Mouse (Mus musculus): ENCODE data around the gene Mau2.

Mau2 gene

DNA sequence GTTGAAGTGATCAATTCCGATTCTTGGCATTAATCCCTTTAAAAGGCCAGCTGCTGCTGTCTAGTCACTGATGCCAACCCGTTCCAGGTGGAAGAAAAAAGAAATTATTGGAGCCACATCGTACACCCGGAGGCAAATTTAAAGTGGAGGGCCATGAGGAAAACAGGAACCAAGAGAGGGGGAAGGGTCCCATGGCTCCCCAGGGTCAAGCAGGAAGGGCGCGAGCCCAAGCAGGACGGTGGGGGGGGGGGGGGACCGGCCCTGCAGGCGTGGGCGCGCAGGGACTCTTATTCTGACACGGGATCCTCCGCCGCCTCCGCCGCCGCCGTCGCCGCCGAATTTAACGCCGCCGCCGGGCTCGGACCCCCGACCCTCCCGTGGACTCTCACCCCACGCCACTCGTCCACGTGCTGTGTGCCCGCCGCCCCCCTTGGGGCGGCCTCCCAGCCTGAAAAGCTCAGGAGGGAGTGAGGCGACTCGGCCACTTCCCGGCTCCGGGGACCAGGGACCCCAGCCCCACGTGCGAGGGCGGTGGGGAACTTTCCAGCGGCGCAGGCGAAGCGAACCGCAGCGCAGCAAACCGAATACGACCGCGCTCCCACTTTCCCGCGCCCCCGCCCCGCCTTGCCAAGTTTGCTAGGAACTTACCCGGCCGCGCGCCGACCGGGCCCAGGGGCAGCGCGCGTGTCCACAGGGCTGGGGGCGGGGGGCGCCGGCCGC, 68.9 kb downstream of the Mau2 start:
- DNase-seq (ENCODE audit: low read depth, low spot score), result peak; percentile 56

DNA sequence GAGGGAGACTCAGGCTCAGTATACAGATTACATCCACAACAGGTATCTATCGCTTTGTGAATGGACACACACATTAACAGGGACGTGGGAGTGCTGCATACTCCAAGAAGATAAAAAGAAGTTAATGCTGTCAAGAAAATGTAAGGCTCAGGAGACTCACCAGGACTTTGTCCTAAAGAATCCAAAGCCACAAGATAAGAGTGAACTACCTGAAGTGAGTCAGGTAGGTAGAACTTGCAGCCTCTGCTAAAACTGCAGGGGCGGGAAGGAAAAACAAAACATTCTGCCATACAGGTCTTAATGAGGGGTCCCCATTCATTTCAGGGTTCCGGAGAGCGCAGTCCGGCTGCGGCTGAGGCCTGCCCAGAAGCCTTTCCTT, 69.5 kb downstream of the Mau2 start:
- DNase-seq (ENCODE audit: low read depth, low spot score), result no peak

GRCm38 (mm10) chr8:69970880-69971279, 71.7 kb downstream of the Mau2 start:
- DNase-seq (ENCODE audit: low read depth, low spot score), result no peak

DNA sequence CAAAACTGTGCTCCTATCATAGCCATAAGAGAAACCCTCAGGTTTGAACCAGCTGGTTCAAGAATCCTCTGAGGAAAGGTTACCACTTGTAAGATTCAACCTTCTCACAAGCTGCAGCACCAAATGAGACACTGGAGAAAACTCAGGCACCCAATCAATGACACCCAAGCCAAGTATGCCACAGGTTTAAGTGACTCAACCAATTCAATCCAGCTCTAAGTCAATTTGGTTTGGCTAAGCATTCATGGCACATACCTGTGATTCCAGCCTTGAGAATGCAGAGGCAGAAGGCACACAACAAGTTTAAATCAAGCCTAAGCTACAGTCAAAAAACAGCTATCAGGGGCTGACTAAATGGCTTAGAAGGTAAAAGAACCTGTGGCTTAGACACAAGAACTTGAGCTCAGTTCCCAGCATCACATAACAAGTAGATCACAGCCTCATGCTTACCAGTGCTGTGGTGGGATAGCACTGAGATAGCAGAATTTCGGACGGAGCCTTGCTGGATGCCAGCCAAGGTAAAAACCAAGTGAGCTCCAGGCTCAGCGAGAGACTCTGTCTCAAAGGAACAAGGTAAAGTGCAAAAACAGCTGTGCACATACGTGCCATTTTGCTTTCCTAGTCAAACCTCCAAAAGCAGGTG, 75.1 kb downstream of the Mau2 start:
- DNase-seq (ENCODE audit: low read depth, low spot score), result no peak
